Mouse (Mus musculus) liver, adult 2 months (tissue): ENCODE measurements around the gene Psmd5.

Experiments used
- CTCF ChIP-seq: fragments of 200-500 bp; IDR thresholded peaks from 2 replicates; pipeline ENCODE4 v1.5.1; 2011; ENCODE audit warnings: low read depth, low read length, control low read depth
- POLR2A ChIP-seq: fragments of 200-500 bp; IDR thresholded peaks from 2 replicates; pipeline ENCODE4 v1.6.1; 2011; ENCODE audit warnings: low read length, control low read depth; ENCODE audit not compliant: insufficient read depth; ENCODE audit errors: extremely low read depth

DNA sequence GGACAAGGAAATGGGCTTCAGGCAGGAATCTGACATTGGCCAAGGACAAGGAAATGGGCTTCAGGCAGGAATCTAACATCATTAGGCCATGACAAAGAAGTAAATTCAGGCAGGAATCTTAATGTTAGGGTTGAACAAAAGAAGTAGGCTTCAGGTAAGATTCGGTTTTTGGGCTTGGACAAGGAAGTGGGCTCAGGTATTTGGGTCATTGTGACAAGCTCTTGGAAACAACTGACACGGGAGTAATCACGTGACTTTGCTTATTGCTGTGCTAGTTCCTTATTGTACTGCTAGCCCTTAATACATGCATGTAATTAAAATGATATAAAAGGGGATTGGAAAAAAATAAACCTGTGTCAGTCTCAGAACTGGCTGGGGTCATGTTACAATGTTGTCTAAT is 39.1 kb downstream of the Psmd5 start:
- TF ChIP-seq CTCF (no peak), POLR2A (no peak)
